Mouse (Mus musculus) fibroblast of lung, adult 2 months (primary cell): Measurements from ENCODE around the gene Ubxn11.

Experiments
- DNase-seq: peaks from one replicate; pipeline ENCODE4 v3.0.0-alpha.2; 2011; ENCODE audit warnings: low read depth

The Ubxn11 gene

GRCm38 (mm10) chr4:134090521-134091224, 11.7 kb upstream of the Ubxn11 start:
- no peak for DNase-seq

- no peak for DNase-seq
Observed at GRCm38 (mm10) chr4:134091225-134091529, 11.2 kb upstream of the Ubxn11 start.

GRCm38 (mm10) chr4:134092382-134093288, 9.7 kb upstream of the Ubxn11 start:
- no peak for DNase-seq

- DNase-seq = no peak
Observed at GRCm38 (mm10) chr4:134094004-134094564, 8.3 kb upstream of the Ubxn11 start.

- DNase-seq = no peak
Observed at GRCm38 (mm10) chr4:134094923-134095547, 7.3 kb upstream of the Ubxn11 start, which contains the start of gene Cd52. TSS of gene Cd52 (minus strand) at chr4:134095082.

GRCm38 (mm10) chr4:134096120-134096519, 6.2 kb upstream of the Ubxn11 start:
- DNase-seq = no peak

GRCm38 (mm10) chr4:134097015-134097608, 5.3 kb upstream of the Ubxn11 start:
- no peak for DNase-seq

GRCm38 (mm10) chr4:134098628-134099027, 3.7 kb upstream of the Ubxn11 start:
- DNase-seq = no peak

GRCm38 (mm10) chr4:134100245-134100644, 2.1 kb upstream of the Ubxn11 start:
- no peak for DNase-seq

- DNase-seq = no peak
Observed at GRCm38 (mm10) chr4:134102742-134103119, 361 bp downstream of the Ubxn11 start.

- DNase-seq = no peak
Observed at GRCm38 (mm10) chr4:134106105-134106504, 3.7 kb downstream of the Ubxn11 start.

- DNase-seq = no peak
Observed at GRCm38 (mm10) chr4:134107730-134108129, 5.4 kb downstream of the Ubxn11 start.

- DNase-seq = no peak
Observed at GRCm38 (mm10) chr4:134108196-134108595, 5.8 kb downstream of the Ubxn11 start.

GRCm38 (mm10) chr4:134110653-134111052, 8.3 kb downstream of the Ubxn11 start:
- DNase-seq = no peak

- no peak for DNase-seq
Observed at GRCm38 (mm10) chr4:134112403-134112802, 10.0 kb downstream of the Ubxn11 start.

- no peak for DNase-seq
Observed at GRCm38 (mm10) chr4:134113356-134113994, 11.1 kb downstream of the Ubxn11 start.

GRCm38 (mm10) chr4:134114038-134114437, 11.7 kb downstream of the Ubxn11 start:
- DNase-seq = no peak

- DNase-seq = no peak
Observed at GRCm38 (mm10) chr4:134115215-134116144, 13.1 kb downstream of the Ubxn11 start.

GRCm38 (mm10) chr4:134116501-134116900, 14.1 kb downstream of the Ubxn11 start:
- DNase-seq = no peak

GRCm38 (mm10) chr4:134117012-134117411, 14.6 kb downstream of the Ubxn11 start:
- DNase-seq = no peak
